Mouse (Mus musculus): Measurements from ENCODE around the gene Wars2.

Gene Wars2

DNA sequence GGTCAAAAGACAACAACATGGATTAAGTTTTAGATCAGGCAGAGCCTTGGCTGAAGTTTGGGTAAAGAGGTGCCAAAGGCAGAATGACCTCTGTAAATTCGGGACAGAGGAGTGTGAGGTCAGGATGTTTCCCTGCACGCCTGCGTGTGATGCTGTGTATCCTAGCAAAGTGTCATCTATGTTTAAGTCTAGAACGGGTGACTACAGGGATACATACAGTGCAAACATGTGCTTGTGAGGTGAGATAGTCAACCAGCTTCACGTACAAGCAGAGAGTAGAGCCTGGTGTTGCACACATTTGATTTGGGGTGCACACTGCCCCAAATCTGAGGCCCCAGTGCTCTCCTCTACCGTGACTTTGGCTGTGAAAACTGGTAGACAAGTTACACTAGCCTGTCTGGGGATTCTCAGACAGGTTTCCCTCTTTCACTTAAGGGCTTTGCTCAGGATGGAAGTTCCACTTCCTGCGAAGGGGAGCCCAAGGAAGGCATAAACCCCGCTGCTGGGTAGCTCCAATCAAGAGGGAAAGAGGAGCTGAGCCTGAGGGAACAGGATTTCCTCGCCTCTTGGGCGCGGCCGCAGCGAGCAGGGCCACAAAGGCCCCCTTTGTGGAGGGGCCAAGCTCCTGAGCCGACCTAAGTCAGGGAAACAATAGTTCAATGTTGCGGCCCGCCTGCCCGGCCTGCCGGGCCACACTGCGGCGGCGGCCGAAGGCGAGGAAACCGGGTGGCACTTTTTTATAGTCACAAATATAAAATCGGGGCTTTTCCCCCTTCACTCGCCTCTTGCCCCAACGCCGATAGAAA is 107.3 kb downstream of the Wars2 start:
- no peak for DNase-seq (ENCODE audit: low spot score in 2 of 2)

DNA sequence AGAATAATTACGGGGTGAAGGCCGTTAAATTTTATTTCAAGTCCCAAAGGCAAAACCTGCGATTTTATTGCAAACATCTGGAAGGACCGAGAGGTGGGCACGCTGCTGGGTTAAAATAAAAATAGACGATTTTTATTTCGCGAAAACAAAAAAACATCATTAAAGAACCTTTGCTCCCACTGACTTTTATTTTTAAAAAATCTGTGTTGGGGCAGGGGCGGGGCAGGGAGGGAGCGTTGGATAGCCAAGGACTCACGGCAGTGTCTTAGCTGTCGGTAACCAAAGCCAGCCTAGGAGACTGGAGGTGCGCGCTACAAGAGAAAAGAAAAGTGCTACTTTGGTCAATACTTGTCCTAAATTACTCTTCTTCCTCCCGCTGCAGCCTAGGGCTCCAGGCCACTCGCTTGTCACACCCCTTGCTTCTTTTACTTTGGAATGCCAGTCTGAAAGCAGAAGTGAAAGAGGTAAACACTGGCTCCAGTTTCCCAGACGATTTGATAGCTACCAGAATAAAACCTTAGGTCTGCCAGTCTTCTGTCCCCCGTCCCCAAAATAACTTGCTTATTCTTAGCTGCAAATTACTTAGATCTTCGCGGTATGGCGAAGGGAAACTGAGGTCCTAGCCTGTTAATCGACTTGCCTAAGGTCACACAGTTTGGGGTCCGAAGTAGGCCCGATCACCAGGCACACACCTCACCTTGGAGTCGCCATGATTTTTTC is 108.1 kb downstream of the Wars2 start:
- DNase-seq (ENCODE audit: low spot score in 2 of 2) = no peak

DNA sequence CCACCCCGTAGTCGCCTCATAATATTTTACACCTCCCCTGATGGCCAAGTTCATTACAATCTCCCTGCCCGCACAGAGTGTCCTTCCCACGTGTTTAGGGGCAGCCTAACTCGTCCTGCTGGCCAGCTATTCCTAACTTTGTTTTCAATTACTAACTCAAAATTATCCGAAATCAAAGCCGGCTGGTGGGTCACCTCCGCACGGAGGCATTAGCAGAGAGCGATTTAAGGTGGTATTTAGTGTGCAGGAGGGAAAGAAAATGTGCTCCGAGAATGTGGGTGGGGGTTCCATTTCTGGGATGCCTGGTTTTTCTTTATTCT is 108.6 kb downstream of the Wars2 start:
- DNase-seq (ENCODE audit: low spot score in 2 of 2) = no peak

DNA sequence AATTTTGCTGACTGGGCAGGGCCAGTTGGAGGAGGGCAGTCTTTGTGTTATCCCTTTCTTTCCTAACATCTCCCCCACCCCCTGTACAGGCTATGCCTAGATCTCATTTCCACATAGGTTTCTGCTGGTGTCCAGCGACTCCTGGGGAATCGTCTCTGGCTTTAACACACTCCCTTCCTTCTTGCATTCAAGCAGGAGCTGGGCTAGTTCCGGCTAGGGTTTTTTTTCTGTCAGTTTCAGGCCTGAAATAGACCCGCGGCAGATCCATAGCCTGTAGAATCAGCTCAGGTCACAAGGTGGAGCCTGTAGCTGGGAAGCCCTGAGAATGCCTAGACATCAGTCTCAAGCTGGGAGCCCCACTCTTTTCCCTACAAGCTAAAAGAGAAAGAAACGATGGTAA is 109.0 kb downstream of the Wars2 start:
- DNase-seq (ENCODE audit: low spot score in 2 of 2) = no peak

- DNase-seq (ENCODE audit: low spot score in 2 of 2) = no peak
Measured at GRCm38 (mm10) chr3:99251271-99252165, 110.7 kb downstream of the Wars2 start.

DNA sequence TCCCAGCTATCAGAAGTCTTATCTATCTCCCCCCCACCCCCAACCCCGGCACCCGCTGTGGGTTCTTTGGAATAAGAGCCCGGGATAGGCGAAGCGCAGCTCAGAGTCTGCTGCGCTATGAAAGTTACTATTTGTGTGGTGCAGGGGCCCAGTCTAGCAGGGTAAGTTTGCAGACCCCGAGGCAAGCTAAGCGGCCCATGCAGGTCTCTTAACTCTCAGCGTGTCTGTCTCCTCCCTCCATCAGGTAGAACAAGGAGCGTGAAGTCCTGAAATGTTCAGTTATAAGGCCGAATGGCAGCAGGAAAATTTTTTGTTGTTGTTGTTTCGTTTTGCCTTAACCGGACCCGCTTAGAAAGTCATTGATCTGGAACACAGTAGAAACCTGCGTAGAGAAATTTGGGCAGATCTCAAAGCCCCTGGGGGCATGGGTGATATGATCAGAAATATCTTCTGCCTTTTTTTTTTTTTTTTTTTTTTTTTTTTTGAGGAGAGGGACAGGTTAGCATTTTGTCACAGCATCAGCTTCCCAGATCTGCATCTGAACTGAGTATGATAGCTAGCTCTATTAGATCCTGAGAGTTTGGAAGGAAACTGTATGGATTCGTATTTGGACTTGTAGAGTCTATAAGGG is 111.7 kb downstream of the Wars2 start:
- DNase-seq (ENCODE audit: low spot score in 2 of 2) = no peak

- DNase-seq (ENCODE audit: low spot score in 2 of 2) = no peak
Measured at GRCm38 (mm10) chr3:99253092-99253488, 112.2 kb downstream of the Wars2 start.

DNA sequence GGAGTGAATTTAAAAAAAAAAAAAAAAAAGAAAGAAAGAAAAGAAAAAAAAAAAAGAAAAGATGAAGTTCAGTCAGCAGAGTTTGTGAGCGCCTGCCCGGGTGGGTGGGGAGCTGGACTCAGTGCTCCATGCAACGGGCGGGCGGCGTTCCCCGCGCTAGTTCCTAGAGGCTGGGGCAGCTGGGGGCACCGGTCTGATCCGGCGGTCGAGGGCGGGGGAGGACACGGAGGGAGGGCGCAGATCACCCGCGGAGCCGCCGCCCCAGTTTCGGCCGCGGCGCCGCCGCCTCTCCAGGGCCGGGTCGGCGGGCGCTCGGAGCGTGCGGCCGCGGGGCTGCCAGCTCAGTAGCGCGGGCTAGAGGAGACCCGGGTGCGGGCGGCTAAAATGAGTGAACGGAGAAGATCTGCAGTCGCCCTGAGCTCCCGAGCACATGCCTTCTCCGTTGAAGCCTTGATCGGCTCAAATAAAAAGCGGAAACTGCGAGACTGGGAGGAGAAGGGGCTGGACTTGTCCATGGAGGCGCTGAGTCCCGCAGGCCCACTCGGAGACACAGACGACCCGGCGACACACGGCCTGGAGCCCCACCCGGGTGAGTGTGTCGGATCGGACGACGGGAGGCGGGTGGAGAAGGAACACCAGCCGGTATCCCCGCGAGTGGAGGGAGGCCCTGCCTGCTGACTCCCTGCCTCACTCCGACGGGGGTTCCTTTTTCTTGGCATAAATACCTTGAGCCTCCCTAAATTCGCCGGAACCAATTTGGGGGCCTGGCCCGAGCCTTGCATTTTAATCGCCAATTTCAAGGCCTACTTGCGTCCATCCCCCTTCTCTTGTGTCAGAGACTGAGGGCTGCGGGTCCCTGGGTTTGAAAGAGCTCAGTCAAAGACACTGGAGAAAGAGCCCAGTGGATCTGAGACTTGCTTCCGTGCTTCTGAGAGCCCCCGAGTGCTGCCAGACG is 112.9 kb downstream of the Wars2 start:
- no peak for DNase-seq (ENCODE audit: low spot score in 2 of 2)

DNA sequence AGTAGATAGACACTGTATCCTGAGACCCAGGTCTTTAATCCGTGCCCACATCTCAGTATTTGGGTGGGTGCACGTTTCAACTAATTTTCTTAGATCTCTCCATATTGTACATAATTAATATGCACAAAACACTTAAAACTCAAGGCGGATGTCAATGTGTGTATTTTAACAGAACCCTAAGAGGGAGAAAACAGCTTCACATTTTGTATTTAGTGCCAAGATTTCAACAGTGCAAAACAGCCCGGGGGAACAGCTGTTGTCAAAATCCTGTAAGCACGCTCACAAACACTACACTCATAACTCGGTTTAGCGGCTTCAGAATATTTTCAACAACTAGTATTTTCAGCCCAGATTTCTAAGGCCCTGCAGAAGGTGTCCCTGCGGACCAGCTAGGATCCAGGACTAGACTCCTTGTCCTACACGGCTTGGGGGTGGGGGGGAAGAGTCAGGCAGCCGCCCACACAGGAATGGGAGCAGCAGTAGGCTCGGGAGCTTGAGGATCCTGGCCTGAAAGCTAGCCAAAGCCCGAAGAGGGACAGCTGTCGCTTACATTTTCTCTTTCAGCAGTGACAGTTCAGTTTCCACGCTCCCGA is 113.8 kb downstream of the Wars2 start:
- DNase-seq (ENCODE audit: low spot score in 2 of 2) = no peak

GRCm38 (mm10) chr3:99255411-99256365 is 114.8 kb downstream of the Wars2 start:
- no peak for DNase-seq (ENCODE audit: low spot score in 2 of 2)

DNA sequence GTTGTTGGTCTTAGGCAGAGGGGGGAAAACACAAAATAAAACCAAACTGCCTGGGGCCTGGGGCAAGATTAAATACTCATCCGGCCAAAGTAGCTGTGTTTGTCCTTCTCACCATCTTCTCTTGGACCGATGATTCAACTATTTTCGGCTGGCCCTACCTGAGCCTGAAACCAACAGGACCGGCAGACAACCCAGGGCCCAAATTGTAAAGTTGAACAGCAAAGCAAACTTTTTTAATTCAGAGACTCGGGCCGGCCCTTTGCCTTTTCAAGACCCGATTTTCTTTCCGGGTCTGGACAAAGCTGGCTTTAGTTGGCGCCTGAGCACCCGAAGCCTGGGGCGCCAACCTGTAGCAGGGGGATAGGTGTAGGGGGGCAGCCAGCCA is 115.5 kb downstream of the Wars2 start:
- no peak for DNase-seq (ENCODE audit: low spot score in 2 of 2)

DNA sequence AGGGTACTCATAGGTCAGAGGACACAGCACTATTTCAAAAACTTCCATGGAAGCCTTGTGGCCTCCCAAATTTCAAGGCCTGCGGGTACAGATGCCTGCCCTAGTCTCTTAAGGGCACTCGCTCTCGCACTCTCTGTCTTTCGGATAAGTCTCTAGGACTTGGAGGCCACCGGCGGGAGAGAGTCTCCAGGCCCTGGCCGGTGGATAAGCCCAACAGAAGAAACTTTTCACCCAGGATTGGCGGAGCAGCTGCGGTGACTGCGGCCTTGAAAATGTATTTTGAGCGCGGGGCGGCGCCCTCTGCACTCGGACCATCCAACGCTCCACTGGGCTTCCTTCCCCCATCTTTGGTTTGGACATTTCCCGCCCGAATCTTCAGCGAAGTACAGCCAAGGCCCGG is 115.9 kb downstream of the Wars2 start:
- no peak for DNase-seq (ENCODE audit: low spot score in 2 of 2)

DNA sequence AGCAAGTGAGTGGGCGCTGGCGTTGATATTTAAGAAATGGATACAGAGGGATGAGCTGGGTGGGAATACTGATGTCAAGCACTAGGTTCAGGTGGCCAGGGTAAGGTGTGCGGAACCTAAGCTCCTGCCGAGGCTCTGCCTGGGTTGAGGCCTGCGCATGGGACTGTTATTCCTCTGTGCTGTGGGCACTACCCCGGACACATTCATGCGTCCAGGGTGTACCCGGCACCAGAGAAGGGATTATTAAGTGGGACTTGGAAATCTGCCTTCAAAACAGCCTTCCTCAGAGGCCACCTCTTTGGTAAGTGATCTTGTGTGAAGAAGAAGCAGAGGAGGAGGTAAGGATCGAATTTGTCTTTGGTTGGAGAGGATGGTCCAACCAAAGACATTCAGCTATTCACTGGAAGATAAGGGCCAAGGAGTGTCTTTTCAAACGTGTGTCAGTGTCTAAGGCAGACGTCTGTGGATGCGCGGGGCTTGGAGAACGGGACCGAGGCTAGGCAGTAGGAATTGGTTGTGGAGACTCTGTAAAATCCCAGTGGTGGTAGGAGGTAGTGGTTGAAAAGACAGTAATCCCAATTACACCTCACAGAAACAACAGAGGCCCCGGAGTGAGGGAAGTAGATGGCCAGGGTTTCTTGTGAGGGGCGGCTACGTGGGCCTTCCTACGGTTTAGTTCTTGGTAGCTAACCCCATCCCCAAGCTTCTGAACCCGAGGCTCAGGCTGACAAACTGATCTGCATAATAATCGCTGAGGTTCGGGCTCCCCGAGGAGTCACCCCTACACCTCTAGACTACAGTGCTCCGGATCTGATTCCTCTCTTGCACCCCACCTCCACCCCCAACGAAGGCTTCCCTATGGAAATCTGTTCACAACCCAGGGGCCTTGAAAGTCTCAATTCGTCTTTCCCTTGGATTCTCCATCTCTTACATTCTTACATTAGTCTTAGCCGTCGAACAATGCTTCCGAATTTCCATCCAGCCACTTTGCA is 117.0 kb downstream of the Wars2 start:
- DNase-seq (ENCODE audit: low spot score in 2 of 2) = no peak

- DNase-seq (ENCODE audit: low spot score in 2 of 2) = no peak
Measured at GRCm38 (mm10) chr3:99259741-99260270, 118.9 kb downstream of the Wars2 start.

- no peak for DNase-seq (ENCODE audit: low spot score in 2 of 2)
Measured at GRCm38 (mm10) chr3:99260395-99260794, 119.5 kb downstream of the Wars2 start.

- no peak for DNase-seq (ENCODE audit: low spot score in 2 of 2)
Measured at GRCm38 (mm10) chr3:99261371-99261791, 120.5 kb downstream of the Wars2 start.

- DNase-seq (ENCODE audit: low spot score in 2 of 2) = no peak
Measured at GRCm38 (mm10) chr3:99261986-99262385, 121.1 kb downstream of the Wars2 start.

DNA sequence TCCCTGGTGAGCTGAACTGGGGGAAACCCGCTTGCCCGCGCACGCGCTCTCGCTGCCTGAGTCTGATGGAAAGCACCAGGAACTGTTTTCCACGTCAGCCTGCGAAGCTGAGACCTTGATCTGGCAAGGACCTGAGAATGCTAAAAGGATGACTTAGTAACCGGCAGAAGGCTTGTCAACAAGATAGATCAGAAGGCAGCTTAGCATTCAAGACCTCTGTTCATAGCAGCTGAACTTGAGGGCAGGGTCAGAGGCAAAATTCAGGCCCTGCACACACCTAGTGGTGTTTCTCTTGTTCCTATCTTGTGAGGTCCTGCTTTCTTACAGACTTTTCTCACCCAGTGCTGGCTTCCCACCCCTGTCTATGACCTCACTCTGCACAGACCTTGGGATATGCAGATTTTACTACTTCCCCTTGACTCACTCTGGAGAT is 122.6 kb downstream of the Wars2 start:
- no peak for DNase-seq (ENCODE audit: low spot score in 2 of 2)

All from cerebellum, postnatal 4 days (tissue).